Mouse (Mus musculus): ENCODE measurements around the gene Slc30a5.
A peak's percentile ranks its signal among the peaks of the same experiment; 100 is the strongest.
"Not testable (repeated sequence)": the region's sequence is repeated elsewhere in the genome, so short reads cannot be mapped to it uniquely, and the experiment has no call there.

Slc30a5 gene

DNA sequence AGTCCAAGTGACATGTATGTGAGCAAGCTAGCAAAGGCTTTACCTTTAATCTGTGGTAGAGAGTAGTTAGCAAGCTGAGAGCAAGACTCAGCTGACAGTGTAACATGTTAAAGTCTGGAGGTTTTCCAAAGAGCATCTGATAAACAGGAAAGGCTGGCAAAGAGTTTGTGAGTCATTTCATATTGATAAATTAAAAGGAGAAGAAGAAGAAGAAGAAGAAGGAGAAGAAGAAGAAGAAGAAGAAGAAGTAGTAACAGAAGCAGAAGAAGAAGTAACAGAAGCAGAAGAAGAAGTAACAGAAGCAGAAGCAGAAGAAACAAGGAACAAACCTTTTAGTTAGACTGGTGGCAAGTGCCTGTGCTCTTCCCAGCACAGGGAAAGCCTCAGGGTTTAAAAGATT lies 1.6 kb upstream of the Slc30a5 start:
- no peak for DNase-seq

DNA sequence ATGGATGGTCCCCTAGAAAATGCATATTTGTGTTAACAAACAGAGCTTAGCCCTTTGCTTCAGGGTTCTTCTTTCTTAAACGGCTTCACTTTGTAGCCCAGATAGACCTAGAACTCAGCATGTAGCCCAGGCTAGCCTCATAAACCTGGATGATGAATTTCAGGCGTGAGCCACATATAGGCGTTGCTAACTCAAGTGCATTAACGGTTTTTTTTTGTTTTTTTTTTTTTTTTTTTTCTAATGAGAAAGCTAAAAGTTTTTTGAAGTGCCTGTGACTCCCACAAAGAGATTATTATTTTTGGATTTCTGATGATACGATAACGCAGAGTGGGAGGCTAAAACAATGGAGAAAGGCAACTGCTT lies 394 bp upstream of the Slc30a5 start:
- no peak for DNase-seq

DNA sequence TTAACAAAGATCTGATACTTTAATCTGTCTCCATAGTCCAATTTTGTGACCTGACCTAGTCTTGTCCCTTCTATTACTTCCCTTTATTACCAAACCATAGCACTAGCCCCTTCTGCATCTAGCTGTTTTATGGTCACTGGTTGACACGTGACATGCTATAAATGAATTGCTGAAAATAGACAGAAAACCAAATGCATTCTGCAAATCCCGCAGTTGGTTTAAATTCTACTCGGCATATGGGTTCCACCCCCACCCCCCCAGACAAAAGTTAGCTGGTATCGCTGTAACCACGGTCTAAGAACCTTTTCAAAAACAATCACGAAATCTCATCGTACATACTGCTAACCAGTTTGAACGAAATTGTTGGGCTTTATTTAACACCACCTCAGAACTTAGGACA lies 1.0 kb downstream of the Slc30a5 start:
- no peak for DNase-seq

DNA sequence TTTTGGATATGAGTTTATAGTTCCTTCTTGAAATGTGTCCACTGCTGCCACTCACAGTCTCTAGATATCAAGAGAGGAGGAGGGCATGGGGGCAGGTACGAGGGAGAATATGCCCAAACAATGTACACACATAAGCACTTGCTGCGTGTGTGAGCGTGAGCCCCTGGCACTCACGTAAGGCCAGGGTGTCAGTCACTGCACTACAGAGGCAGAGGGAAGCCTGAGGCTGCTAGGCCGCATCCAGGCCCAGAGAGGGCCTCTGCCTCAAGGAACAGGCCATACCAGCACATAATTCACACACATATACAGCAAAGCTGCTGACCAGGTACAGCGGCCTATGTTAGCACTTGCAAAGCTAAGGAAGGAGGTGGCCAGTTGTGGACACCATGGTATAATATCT lies 2.1 kb downstream of the Slc30a5 start:
- DNase-seq, result no peak

DNA sequence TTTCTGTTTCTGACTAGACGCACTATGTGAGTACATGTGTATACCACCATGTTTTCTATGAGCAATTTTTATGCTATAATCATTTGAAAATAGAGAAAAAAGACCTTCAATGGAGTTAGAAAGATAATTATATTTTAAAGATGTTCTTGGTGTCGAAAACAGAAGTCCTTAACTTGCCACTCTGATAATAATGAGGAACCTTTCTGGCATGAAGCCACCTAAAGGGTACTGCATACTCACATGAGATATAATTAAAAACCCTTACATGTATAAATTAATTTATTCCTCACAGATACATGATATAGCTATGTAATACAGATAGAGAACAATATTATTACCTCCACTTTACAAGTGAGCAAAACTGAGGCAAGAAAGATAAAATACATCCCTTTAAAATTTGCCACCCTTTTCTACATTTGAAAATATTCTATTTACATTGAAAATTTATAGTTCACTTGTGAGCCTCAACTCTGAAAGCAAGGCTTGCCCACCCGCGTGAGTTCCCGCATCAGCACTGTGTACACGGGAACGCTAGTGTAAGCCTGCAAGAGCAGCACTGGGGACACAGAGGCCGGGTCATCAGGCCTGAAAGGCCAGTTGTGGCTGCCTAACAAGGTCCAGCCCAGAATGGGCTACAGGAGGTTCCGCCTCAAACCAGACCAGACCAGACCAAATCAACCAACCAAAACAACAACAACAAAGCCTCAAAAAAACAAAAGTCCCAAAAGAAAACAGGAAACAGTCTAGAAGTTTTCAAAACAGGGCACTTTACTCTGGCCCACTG lies 7.4 kb downstream of the Slc30a5 start:
- DNase-seq, result no peak

DNA sequence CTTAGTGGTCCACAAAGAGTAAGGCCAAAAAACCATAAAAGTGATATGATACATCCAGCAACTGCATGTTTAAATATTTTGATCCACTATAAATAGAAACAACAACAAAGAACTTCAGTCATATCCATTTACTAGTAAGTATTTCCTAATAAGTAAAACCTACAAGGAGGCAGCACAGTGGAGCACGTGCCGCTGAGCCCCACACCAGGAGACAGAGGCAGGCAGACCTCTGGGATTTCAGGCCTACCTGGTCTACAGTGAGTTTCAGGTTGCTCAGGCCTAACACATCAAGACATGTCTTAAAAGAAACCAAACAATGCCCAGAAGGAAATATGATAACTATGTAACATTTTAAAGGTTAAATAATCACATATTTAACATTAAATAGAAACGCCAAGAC lies 8.3 kb downstream of the Slc30a5 start:
- DNase-seq, result no peak

DNA sequence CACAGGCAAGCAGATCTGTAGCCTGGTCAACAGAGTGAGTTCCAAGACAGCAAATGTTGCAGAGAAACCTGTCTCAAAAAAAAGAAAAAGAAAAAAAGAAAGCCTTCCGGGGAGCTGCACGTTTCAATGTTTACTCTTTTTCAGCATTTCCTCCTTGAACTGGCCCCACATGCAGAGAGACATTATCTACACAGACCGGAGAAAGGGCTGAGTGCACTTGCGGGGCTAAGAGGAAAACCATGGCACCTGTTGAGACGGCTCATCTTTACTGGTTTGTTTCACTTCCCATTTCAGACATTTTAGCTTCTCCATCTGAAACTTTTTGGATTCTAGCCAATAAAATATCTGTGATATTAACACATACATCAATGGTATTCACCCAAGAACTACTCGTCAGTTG lies 8.9 kb downstream of the Slc30a5 start:
- no peak for DNase-seq

DNA sequence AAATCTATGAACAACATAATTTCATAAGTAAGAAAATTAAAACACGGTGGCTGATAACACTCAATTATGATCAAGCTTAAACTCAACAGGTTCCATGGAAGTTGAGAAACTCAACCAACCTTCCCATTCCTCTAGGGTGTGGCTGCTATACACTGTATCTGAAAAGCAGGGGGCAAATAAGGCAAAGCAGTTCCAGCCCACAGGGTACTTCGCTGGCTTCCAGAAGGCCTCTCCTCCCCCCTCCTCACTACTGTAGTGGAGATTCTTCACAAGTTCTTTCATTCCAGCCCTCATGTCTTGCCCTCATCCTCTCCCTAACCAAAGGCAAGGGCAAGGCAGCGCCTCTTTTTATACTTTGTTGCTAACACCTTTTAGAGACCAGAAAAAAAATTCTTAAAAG lies 9.4 kb downstream of the Slc30a5 start:
- no peak for DNase-seq

DNA sequence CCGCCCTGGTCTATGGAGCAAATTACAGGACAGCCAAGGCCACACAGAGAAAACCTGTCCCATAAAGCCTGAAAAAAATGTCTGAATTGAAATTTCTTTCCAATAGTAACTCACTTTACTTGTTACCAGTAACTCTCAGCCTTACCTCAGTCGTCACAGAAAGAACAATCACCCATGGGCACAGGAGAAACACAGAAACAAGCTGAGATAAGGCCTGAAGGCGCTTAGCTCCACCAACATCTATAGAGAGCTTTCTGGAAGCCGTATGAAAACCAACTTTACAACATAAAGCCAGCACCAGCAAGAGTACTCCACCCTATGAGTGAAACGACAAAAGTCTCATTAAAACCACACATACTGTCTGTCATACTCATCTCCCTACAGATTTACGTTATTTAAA lies 18.8 kb downstream of the Slc30a5 start:
- no peak for DNase-seq

DNA sequence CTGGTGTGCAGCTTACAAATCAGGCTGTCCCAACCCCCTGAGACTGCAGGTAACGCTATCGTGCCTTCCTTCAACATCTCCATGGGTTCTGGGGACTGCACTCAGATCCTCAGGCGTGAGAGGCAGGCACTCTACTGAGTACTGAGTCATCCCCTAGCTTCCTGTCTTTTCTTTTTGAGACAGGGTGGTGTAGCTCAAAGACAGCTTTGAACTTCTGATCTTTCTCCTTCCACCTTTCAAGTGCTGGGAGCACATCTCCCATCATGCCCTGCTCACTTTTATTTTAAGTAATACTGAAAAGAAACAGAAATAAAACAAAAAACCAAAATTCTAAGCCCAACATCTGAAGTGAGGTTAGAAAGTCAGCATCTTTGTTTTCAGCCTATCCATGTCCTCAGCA lies 27.5 kb downstream of the Slc30a5 start:
- DNase-seq, result no peak

DNA sequence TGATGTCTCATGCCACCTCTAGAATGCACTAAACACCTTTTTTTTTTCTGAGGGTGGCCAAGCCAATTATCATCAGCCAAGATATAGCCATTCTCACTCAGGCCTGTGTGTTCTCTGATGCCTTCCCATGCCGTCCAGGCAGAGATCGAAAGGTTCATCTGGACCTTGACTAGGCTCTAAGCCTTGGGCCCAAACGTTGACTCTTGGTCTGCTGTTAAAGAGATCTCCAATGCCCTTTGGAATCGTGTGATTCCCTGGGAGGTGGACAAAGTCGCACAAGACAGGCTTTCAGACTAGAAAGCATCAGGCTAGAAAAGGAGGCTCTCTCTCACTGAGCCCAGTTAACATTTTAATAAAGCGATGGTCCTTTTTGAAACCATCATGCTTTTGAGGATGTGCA lies 36.1 kb downstream of the Slc30a5 start:
- DNase-seq, result no peak

DNA sequence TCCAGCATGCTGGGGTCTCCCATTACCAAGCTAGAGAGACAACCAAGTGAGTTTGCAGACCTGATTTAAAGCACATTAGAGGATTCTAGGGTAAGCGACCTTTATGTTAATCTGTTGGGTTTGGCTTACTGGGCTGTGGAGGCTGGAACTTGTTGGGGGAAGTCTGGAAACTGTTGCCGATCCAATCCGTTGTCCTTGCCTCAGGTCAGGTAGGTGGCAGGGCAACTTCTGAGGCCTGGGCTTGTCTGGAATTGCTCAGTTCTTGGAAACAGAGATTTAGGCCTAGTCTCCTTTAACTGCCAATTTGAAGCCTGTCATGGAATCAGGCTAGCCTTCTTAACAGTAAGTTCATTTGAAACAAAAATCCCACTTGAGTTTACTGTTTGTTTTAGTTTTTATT lies 44.1 kb downstream of the Slc30a5 start:
- no peak for DNase-seq

DNA sequence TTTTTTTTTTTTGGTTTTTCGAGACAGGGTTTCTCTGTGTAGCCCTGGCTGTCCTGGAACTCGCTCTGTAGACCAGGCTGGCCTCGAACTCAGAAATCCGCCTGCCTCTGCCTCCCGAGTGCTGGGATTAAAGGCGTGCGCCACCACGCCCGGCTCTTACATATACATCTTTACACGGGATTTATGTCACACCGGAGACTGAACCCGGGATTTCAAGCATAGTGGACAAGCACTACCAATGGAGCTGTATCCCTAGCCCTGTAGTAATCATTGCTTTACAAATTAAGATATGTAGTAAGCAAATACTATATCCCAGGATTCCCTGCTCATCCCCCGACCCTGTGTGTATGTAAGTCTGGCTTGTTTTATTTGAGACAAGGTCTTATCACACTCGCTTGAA lies 45.2 kb downstream of the Slc30a5 start:
- DNase-seq, result not testable (repeated sequence)

DNA sequence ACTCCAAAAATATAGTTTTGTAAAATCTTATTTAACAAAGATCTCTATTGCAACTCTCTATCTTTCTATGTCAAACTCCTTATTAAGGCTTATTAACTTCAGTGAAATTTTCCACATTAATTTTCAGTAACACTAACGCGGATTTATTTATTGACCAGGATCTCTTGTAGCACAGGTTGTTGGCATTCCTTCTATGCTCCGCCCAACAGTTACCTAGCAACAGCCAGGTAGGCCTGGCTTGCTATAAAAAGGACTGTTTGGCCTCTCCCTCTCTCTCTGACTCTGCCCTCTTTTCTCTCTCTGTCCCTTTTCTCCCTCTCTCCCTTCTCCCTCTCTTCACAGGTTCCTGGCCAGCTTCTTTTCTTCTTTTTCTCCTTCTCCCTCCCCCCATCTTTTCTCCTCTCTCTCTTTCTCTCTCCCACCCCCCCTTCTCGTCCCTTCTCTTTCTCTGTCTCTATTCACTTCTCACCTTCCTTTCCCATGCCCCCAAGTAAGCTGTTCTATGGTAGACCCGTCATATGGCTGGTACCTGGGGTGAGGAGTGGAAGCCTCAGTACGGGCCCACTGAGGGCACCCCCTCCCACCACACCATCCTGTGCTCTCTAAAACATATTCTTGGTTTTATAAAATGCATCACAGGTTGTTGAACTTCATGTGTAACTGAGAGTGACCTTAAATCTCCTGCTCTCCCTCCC lies 45.8 kb downstream of the Slc30a5 start:
- no peak for DNase-seq

DNA sequence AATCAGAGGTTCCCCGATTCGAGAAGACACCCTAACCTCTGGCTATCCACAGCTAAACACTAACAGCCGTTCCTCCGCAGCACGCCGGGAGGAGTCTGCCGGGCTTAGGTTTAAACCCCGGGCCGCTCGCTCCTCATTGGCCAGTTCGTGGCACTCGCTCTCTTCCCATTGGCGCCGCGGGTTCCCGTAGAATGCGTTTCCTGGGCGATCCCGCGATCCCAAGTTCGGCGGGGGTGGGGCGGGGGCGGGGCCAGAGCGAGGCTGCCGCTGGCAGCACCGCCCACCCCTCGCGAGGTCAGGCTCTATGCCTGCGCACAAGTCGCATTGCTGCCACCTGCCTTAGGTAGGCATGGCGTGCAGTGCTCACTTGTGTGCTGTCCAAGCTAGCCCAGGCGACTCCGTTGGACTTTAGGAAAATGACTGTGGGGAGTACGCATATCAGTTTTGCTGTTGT lies 46.8 kb downstream of the Slc30a5 start, which contains the start of gene Ccnb1:
TSS of gene Ccnb1 (minus strand) at position 157 of the 454 bp plus-strand sequence.
- DNase-seq, result peak; percentile 83

DNA sequence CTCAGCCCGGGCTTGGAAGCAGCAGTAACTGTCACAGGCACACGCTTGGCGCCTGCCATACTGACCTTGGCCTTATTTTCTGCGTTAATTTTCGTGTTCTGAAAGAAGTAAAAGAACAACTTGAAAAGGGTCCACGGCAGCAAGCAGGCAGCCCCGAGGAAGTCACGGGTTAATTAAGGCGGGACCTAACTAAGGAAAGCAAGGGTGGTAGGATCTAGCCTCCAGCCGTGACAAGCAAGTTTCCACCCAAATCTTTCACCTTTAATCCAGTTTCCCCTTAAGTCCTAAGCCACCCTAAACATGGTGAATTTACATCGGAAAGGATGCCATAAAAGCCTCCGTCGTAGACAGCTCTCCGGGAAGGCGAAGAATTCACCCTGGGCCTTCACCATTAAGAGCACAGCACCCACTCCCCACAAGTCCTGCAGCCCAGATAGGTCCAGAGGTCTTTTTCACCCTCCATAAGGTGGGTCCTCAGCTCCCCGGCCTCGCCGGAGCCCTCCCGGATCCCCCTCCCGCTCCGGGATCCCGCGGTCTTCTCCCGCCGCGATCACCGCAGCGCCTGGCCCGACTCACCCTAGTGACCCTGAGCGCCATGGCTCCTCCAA lies 47.3 kb downstream of the Slc30a5 start:
- no peak for DNase-seq

DNA sequence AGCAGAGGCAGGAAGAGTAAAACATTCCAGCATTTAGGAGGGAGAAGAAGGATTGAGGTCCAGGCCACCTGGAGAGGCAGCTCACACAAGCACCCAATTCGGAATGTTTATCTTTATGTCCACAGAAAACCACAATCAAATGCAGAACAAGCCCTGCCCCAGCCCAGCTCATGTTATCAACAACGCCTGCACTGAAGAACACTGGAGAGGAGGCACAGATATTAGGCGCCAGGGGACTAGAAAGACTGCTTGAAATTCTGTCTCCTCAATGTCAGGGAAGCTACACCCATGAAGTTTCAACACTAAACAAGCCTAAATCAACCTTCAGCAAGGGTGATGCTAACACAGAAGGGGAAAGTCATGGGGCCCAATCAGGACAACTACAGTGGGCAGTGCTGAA lies 55.7 kb downstream of the Slc30a5 start:
- DNase-seq, result no peak

DNA sequence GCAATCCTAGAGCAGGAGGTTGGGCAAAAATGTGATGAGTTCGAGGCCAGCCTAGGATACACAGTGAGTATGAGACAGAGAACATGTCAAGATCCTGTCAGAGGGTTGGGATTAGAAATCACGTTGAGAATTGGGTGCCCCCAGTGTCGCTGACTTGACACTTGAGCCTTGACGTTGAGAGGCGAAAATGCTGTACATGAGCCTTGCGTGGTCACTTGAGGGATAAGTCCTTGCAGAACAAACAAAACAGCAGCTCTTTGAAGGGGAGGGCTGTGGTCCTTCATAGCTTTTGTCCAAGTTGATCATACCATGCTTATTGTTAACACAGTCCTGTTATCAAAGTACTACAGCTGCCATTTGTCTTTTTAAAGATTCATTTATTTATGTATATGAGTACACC lies 56.5 kb downstream of the Slc30a5 start:
- no peak for DNase-seq

DNA sequence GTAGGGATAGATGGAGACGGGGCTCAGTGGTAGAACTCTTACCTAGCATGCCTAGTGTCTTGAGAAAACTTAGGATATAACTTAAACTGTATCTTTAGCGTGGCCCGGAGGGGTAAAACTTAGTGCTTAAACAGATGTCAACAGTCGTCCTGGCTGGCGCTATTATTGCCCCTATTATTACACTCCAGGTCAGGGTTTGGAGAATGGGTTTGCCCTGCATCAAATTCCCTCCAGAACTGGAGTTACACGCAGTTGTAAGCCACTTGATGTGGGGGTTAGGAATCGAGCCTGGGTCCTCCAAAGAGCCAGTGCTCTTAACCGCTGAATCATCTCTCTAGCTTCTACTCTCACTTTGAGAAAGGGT lies 57.2 kb downstream of the Slc30a5 start:
- DNase-seq, result no peak

DNA sequence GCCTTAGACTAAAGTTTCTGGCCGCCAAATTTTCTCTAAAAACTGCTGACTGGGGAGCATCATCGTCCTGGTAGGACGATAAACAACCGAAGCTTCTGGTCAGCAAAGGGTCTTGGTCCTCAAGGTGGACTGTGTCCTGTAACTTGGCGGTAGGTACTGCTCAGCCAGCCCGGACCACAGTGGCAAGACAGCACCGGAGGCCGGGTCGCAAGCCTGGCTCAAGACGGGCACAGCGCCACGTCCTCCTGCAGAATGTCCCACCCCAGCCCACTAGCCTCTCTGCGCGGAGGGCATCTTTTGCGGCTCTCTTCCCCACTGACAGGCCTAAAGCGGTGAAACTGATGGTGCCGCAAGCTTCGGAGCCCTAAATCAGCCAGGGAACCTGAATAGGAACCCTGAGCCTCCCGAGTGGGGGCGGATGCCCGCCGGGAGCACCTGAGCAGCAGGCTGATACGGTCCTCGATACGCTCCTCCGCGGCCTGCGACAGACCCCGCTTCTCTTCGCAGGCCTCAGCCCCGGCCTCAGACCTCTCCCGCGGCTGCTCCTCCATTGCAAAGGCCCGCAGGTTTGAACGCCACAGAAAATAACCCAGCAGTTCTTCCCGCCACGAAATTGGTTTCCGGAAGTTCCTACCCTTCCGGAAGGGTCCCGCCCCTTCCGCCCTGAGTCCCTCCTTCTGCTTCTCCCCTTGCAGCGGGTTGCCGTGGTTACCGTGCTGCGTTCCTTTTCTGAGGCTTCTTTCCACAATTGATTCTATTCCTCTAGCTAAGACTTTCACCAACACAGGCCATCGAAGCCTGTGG lies 57.8 kb downstream of the Slc30a5 start, which contains the start of gene Cenph:
TSS of gene Cenph (minus strand) at position 648 of the 804 bp plus-strand sequence.
- DNase-seq, result peak; percentile 53

DNA sequence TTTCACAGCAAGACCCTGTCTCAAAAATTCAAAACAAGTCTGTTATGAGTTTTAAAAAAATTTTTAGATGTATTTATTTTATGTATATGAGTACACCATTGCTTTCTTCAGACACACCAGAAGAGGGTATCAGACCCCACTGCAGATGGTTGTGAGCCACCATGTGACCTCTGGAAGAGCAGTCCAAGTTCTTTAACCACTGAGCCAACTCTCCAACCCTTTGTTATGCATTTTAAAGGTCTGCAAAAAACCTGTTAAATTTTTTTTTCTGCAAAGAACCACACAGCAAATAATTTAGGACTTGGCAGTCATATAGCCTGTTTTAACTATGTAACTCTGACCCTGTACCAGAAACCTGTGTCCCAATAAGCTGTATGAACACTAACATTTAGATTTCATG lies 58.5 kb downstream of the Slc30a5 start:
- DNase-seq, result no peak

DNA sequence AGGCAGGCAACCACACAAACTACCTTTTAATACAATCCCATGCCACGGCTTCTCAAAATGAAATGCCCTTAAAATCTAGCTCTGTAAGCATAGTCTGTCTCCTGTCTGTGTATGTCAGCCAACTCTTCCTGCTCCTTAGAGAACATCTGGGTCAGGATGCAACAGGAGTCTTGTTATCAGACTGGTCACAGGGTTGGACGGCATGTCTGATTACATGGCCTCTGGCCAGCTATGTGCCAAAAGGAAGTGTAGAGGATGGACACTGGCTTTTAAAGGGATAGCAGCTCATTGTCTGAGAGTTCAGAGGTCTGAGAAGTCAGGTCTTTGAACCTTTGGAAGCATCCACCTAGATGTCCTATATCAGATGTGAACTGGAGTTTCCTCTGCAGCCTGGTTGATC lies 77.9 kb downstream of the Slc30a5 start:
- DNase-seq, result no peak

DNA sequence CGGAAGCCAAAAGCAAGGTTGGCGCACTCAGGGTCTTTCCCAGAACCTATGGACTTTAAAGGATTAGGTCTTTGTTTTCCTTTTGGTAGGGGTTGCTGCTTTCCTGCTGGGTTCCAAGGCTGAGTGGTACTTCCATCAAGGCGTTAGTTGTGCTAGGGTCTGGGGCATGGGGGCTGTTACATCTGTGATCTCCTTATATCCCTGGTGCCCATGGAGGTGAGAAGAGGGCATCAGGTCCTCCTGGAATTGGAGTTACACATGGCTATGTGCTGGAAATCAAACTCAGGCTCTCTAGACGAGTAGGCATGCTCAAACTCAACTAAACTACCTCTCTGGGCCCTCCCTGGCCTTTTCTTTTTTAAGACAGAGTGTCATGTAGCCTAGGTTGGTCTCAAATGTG lies 79.0 kb downstream of the Slc30a5 start:
- no peak for DNase-seq
